Mouse (Mus musculus): ENCODE measurements around the gene Vmn2r32.
"Not testable (repeated sequence)": the region's sequence is repeated elsewhere in the genome, so short reads cannot be mapped to it uniquely, and the experiment has no call there.

DNA sequence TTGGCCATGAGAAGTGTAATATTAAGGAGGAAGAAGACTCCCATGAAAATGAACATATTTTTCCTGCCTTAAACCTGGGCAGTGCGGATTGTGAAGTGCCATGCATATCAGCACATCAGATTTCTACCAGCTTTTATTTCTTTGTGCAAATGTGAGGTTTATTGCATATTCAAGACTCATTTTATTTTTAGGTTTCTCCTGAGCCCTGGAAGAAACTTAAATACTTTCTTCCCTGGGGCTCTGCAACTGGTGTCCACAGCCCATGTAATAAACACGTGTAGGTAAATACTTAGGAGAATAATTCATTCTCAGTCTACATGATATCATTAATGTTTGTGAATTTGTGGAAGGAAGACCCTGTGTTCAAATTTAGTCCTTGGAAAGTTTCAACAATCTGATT lies at the start of gene Vmn2r32:
- not testable (repeated sequence) for TF ChIP-seq CTCF (IDR thresholded peaks at IDR 0.05; ENCODE audit: borderline replicate concordance, insufficient read depth, low read depth, low read length); POLR2A (IDR thresholded peaks at IDR 0.05; ENCODE audit: borderline replicate concordance, insufficient read depth, low read length)
